Mouse (Mus musculus): ENCODE results near the gene Klhdc9. TPM values are rescaled to one million over a fixed set of nuclear protein-coding genes. Genes with fewer than 3 reads are reported as not detected.

The Klhdc9 gene
- polyA plus RNA-seq, 1 experiment from 2014 or later, result 1.0 TPM

DNA sequence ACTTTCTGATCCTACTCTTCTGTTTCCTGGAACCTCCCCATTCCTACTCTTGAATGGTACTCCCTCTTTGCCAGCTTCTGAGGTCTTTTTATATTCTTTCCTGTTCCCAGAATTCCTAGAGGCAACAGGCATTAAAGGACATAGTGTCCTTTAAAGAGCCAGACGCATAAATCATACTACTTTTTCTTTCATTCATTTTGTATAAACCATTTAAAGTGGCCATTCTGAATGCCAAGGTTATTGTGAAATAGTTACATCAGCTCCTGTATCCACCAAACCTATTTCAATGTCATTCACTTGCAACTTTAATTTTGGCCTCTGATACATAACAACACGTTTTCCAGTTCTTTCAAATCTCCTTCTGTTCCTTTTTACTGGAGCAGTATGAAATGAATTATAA, 51.3 kb downstream of the Klhdc9 start:
- Histone ChIP-seq H3K4me1 (ENCODE audit: insufficient read depth) (no peaks in the 10 kb centered on the region), H3K9me3 (ENCODE audit: low read depth, low read length) (no peaks in the 10 kb centered on the region)

More for the DNA sequence above, 51.3 kb downstream of the Klhdc9 start:
- 53% methylated on average over 2 of the region's 2 CpGs for WGBS
- Histone ChIP-seq H3K27ac (ENCODE audit: low read depth) (no peak overlapping the region), H3K27me3 (ENCODE audit: insufficient read depth, low read length) (no peaks in the 10 kb centered on the region), H3K4me3 (ENCODE audit: low read depth, low read length) (no peak overlapping the region), H3K4me2 (no peak overlapping the region), H3K9ac (no peak overlapping the region), H3K36me3 (ENCODE audit: insufficient read depth) (no peaks in the 10 kb centered on the region)
- ATAC-seq (ENCODE audit: insufficient read depth) (no peak), DNase-seq (no peak)
- TF ChIP-seq CTCF (IDR thresholded peaks at IDR 0.05; ENCODE audit: low read depth), result no peak

Other genes starting within 250 kb of the Klhdc9 start
- gene Cfap126, start 246.9 kb downstream of the Klhdc9 start, polyA plus RNA-seq (2014; fragmentation: Nextera tagmentation; extraction: Ambion mirVana), result 2.0 and 2.2 TPM in 2 replicates
- gene Sdhc, start 210.2 kb downstream of the Klhdc9 start, polyA plus RNA-seq (2014; fragmentation: Nextera tagmentation; extraction: Ambion mirVana), result 281 and 304 TPM in 2 replicates
- gene Mpz, start 210.1 kb downstream of the Klhdc9 start, polyA plus RNA-seq (2014; fragmentation: Nextera tagmentation; extraction: Ambion mirVana), result 0.24 and 0.49 TPM in 2 replicates
- 5.7 and 6.0 TPM in 2 replicates for gene Pcp4l1, start 164.5 kb downstream of the Klhdc9 start, polyA plus RNA-seq (2014; fragmentation: Nextera tagmentation; extraction: Ambion mirVana)
- 0.13 and 0.23 TPM in 2 replicates for gene Nr1i3, start 146.8 kb downstream of the Klhdc9 start, polyA plus RNA-seq (2014; fragmentation: Nextera tagmentation; extraction: Ambion mirVana)
- gene Tomm40l, start 138.3 kb downstream of the Klhdc9 start, polyA plus RNA-seq (2014; fragmentation: Nextera tagmentation; extraction: Ambion mirVana), result 33.7 and 37.9 TPM in 2 replicates
- 1.6 and 3.7 TPM in 2 replicates for gene Apoa2, start 135.7 kb downstream of the Klhdc9 start, polyA plus RNA-seq (2014; fragmentation: Nextera tagmentation; extraction: Ambion mirVana)
- gene Fcer1g, start 126.4 kb downstream of the Klhdc9 start, polyA plus RNA-seq (2014; fragmentation: Nextera tagmentation; extraction: Ambion mirVana), result 44.2 and 47.3 TPM in 2 replicates
- 6.6 and 7.5 TPM in 2 replicates for gene Adamts4, start 110.4 kb downstream of the Klhdc9 start, polyA plus RNA-seq (2014; fragmentation: Nextera tagmentation; extraction: Ambion mirVana)
- 244 and 250 TPM in 2 replicates for gene Ndufs2, start 109.4 kb downstream of the Klhdc9 start, polyA plus RNA-seq (2014; fragmentation: Nextera tagmentation; extraction: Ambion mirVana)
- gene B4galt3, start 90.5 kb downstream of the Klhdc9 start, polyA plus RNA-seq (2014; fragmentation: Nextera tagmentation; extraction: Ambion mirVana), result 80.3 and 94.3 TPM in 2 replicates
- 50.9 and 51.7 TPM in 2 replicates for gene Ppox, start 79.6 kb downstream of the Klhdc9 start, polyA plus RNA-seq (2014; fragmentation: Nextera tagmentation; extraction: Ambion mirVana)
- gene Usp21, start 72.8 kb downstream of the Klhdc9 start, polyA plus RNA-seq (2014; fragmentation: Nextera tagmentation; extraction: Ambion mirVana), result 73.9 and 86.0 TPM in 2 replicates
- gene Ufc1, start 65.8 kb downstream of the Klhdc9 start, polyA plus RNA-seq (2014; fragmentation: Nextera tagmentation; extraction: Ambion mirVana), result 107 and 108 TPM in 2 replicates
- gene Dedd, start 31.7 kb downstream of the Klhdc9 start, polyA plus RNA-seq (2014; fragmentation: Nextera tagmentation; extraction: Ambion mirVana), result 48.8 and 48.9 TPM in 2 replicates
- 27.5 and 30.1 TPM in 2 replicates for gene Nit1, start 15.2 kb downstream of the Klhdc9 start, polyA plus RNA-seq (2014; fragmentation: Nextera tagmentation; extraction: Ambion mirVana)
- 40.0 and 44.5 TPM in 2 replicates for gene Pfdn2, start 15.1 kb downstream of the Klhdc9 start, polyA plus RNA-seq (2014; fragmentation: Nextera tagmentation; extraction: Ambion mirVana)
- gene Nectin4, start 9.3 kb upstream of the Klhdc9 start, polyA plus RNA-seq (2014; fragmentation: Nextera tagmentation; extraction: Ambion mirVana), result 2.3 and 2.4 TPM in 2 replicates
- gene Arhgap30, start 28.2 kb upstream of the Klhdc9 start, polyA plus RNA-seq (2014; fragmentation: Nextera tagmentation; extraction: Ambion mirVana), result 0.91 and 1.6 TPM in 2 replicates
- 81.0 and 81.9 TPM in 2 replicates for gene Usf1, start 50.5 kb upstream of the Klhdc9 start, polyA plus RNA-seq (2014; fragmentation: Nextera tagmentation; extraction: Ambion mirVana)
- 2.0 and 3.4 TPM in 2 replicates for gene Tstd1, start 58.1 kb upstream of the Klhdc9 start, polyA plus RNA-seq (2014; fragmentation: Nextera tagmentation; extraction: Ambion mirVana)
- gene F11r, start 76.7 kb upstream of the Klhdc9 start, polyA plus RNA-seq (2014; fragmentation: Nextera tagmentation; extraction: Ambion mirVana), result 83.6 and 91.3 TPM in 2 replicates
- 10.1 and 11.0 TPM in 2 replicates for gene Alyref2, start 142.7 kb upstream of the Klhdc9 start, polyA plus RNA-seq (2014; fragmentation: Nextera tagmentation; extraction: Ambion mirVana)
- not detected in 2 replicates for gene Itln1, start 174.5 kb upstream of the Klhdc9 start, polyA plus RNA-seq (2014; fragmentation: Nextera tagmentation; extraction: Ambion mirVana)
- 0.31 TPM in 1 of 2 replicates, not detected in the other for gene Cd244a, start 198.4 kb upstream of the Klhdc9 start, polyA plus RNA-seq (2014; fragmentation: Nextera tagmentation; extraction: Ambion mirVana)
- gene Ly9, start 246.6 kb upstream of the Klhdc9 start, polyA plus RNA-seq (2014; fragmentation: Nextera tagmentation; extraction: Ambion mirVana), result 0.14 TPM in 1 of 2 replicates, not detected in the other